Mouse (Mus musculus) 3134 (cell line): Measurements from ENCODE around the gene Jak2.

Source experiments
- DNase-seq: peaks from one replicate; pipeline ENCODE4 v3.0.0-alpha.2; 2011; ENCODE audit warnings: low spot score; ENCODE audit not compliant: insufficient read length; ENCODE audit errors: extremely low read depth

Gene Jak2

DNA sequence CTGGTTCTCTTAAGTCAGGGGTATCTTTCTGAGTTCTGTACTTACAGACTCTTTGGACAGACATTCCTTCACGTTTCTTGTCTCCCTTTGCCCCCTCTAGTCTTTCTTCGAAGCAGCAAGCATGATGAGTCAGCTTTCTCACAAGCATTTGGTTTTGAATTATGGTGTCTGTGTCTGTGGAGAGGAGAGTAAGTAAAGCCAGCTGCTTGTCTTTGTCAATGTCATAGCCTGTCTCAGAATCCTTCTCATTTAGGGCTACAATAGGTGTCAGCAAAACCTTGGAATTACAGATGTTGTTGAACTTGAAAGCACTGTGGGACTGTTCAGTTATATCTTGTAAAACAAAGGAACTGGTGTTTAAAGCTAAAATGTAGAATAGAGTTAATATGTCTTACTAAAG lies 43.1 kb downstream of the Jak2 start:
- DNase-seq: no peak

DNA sequence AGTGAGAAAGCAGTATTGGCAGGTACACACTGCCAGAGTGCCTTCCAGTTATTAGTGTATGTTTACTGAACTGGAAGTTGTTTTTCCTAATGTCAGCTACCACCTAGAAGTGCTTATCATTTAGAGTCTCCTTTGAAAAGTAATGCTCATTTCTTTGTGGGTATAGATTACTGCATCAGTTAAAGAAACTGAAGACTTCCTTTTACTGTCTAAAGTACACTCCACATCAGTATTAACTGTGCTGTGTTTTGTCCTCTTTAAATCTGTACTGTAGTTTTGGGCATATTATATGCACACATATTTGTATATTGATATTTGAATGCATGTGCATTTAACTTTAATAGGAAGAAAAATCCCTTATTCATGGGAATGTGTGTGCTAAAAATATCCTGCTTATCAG lies 44.5 kb downstream of the Jak2 start:
- DNase-seq: no peak

DNA sequence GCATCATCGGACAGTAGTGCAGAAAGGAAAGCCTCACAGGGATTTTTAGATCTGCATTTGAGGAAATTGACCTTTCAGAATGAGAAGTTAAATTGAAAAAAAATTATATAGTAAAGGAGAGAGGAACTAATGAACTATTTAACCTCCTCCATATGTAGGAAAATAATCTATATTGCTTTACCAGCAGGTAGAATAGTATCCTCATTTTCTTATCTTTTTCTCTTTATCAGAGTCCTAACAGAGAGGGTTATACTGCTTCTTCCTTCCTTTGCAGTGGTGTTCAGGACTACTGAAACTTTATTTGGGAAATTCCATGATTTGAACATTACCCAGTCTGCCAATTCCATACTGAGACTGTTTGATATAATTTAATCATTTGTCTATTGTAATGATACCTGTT lies 45.7 kb downstream of the Jak2 start:
- DNase-seq: no peak

DNA sequence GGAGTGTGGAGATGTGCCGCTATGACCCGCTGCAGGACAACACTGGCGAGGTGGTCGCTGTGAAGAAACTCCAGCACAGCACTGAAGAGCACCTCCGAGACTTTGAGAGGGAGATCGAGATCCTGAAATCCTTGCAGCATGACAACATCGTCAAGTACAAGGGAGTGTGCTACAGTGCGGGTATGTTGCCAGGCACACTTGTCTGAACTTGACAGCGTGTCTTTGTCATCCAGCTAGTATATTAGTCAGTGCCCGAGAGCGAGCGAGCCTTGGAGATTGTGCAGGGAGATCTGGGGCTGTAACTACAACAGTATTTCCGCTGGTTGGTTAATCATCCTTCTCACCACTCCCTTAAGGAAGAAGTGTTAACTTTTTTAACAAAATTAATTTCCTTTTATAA lies 49.3 kb downstream of the Jak2 start:
- DNase-seq: no peak

- no peak for DNase-seq
Measured at GRCm38 (mm10) chr19:29302119-29302518, 50.5 kb downstream of the Jak2 start.

DNA sequence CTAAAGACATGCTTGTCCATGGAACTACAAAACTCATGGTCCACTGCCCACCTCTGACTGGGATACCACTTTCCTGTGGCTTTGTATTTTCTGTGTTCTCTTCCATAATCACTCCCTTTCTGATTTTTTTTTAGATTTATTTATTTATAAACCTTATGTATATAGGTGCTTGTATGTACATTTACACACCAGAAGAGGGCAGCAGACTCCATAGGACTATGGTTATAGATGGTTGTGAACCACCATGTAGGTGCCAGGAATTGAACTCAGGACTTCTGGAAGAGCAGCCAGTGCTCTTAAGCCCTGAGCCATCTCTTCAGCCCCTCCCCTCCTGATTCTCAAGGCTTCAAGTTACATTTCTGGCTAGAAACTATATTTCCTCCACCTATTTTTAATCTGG lies 57.2 kb downstream of the Jak2 start:
- DNase-seq: no peak

DNA sequence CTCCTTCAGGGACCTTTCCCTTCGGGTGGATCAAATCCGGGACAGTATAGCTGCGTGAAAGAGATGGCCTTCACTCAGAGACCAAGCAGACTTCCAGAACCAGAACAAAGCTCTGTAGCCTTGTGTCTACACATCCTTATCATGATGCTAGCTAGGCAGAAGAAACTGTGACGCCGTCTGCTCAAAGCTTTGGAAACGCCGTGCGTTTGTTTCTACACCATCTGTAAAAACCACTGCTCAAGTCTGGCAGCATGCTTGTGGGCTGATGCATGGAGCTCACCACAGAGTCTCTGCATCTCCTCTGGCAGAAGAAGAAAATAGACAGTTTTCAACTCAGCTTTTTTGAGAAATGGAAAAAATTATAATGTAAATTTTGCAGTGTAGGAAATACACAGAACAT lies 60.2 kb downstream of the Jak2 start:
- no peak for DNase-seq

DNA sequence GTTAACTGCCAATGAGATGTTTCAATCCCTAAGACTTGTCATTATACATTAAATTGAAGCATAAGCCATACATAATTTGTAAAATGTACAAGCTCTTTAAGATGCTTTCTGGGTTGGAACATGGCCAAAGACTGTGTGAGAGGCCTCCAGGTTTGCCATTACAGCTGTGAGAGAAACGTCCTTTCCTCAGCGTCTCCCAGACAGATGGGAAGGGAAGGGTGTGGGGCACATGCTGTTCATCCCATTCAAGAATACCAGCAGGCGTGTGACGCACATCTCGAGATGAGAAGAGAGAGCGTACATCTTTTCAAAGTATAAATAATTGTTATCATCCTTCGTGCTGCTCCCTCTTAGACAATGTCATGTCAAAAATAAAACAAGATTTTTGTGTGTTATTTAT lies 61.0 kb downstream of the Jak2 start:
- DNase-seq: no peak

GRCm38 (mm10) chr19:29323416-29324049 lies 71.9 kb downstream of the Jak2 start:
- no peak for DNase-seq

- peak; percentile 63 for DNase-seq
Measured at GRCm38 (mm10) chr19:29325053-29325851, 73.6 kb downstream of the Jak2 start, which contains the start of gene Insl6. Gene Insl6, minus strand, starts transcription at chr19:29325356.

DNA sequence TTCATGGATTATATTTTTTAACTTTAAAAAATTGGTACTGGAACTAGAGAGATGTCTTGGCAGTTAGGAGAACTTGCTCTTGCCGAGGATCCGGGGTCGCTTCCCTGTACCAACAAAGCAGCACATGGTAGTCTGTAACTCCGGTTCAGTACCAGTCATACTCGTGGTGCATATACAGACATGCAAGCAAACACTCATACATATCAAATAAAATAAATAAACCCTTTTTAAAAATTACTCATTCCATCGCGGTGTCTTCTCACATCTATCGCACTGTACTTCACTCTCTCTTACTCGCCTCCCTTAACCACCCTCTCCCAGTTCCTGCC lies 74.2 kb downstream of the Jak2 start:
- no peak for DNase-seq

DNA sequence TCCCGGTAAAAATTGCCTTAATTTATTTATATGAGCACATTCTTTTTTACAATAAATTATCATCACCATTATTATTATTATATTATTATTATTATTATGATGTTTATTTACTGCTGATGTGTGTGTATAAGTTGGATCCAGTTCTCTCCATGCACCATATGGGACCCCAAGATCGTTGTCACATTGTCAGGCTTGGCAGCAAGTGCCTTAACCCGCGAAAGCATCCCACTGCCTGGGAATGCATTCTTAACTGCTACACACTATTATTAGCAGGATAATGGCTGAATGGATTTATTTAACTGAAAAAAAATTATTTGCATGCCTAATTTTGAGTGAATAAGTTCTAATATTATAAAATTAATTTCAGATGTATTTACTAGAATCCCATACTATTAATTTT lies 74.8 kb downstream of the Jak2 start:
- no peak for DNase-seq

GRCm38 (mm10) chr19:29326822-29327552 lies 75.4 kb downstream of the Jak2 start:
- no peak for DNase-seq

DNA sequence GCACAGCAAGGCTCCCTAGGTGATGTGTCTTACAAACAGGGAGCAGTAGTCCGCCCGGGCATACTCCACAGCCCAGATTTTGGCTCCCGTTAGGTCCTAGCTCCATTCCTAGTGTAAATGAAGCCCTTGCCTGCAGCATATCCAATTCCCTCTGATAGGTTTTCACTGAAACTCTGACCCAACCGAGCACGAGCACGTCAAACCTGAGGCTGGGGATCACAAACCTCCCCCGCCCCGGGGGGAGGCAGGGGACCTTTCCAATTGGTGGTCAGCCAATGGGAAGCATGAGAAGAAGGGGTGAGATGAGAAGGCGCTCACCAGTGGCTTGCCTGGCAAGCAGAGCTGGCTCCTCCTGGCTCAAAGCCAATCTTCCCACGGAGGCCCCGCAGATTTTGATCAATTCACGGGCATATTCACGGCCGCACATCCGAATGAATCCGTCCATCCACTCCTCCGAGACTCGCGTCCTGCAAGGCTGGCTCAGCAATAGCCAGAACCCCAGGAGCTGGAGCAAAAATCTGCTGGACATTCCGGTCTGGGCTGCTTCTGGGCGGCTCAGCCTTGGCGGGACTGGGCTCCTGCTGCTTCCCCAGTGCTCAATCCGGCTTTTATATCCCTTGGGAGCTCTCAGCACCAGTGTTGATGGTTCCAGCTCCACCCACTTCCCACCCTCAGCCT lies 82.6 kb downstream of the Jak2 start, which contains the start of gene Rln1:
Rln1 (minus strand) TSS at position 603 of the 678 bp plus-strand sequence.
- DNase-seq: peak; percentile 7

- DNase-seq: no peak
Measured at GRCm38 (mm10) chr19:29336624-29337023, 85.0 kb downstream of the Jak2 start.

GRCm38 (mm10) chr19:29341029-29341428 lies 89.4 kb downstream of the Jak2 start:
- peak; percentile 54 for DNase-seq

GRCm38 (mm10) chr19:29342281-29342680 lies 90.7 kb downstream of the Jak2 start:
- no peak for DNase-seq

GRCm38 (mm10) chr19:29344868-29345267 lies 93.2 kb downstream of the Jak2 start:
- DNase-seq: no peak

DNA sequence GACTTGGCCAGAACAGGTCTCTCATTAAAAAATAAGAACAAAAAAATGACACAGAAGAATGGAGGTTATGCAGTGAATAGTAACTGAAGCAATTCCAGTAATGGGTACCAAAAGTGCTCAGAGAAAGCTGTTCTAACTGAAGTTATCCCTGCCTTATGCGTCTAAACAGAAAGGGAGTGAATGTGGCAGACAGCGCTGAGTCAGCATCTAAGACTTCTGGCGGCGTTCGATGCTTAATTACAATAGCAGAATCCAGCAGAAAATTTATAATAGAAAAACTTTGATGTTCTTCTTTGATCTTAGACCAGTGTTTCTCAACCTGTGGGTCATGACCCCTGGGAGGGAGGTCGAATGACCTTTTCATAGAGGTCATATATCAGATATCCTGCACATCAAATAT lies 94.0 kb downstream of the Jak2 start:
- no peak for DNase-seq

DNA sequence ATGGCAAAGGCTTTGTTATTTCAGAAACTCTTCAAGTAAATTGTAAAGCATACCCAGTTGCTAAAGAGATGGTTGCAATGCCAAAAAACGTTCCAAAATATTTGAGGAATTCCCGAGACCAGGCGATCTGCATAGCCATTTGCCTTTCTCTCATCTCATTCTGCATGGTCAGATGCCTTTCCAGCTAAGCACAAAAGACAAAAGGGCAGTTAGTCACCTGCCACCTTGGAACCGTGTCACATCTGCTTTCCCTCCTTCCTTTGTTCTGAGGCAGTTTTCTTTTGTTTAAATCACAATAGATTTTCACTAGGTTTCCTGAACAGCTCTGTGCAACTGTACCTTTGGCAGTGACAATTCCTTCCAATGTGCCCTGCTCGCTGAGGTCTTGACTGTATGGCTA lies 99.4 kb downstream of the Jak2 start:
- no peak for DNase-seq
